8 mouse cellular contexts compared by ENCODE assay signal in the genomic region with DNA sequence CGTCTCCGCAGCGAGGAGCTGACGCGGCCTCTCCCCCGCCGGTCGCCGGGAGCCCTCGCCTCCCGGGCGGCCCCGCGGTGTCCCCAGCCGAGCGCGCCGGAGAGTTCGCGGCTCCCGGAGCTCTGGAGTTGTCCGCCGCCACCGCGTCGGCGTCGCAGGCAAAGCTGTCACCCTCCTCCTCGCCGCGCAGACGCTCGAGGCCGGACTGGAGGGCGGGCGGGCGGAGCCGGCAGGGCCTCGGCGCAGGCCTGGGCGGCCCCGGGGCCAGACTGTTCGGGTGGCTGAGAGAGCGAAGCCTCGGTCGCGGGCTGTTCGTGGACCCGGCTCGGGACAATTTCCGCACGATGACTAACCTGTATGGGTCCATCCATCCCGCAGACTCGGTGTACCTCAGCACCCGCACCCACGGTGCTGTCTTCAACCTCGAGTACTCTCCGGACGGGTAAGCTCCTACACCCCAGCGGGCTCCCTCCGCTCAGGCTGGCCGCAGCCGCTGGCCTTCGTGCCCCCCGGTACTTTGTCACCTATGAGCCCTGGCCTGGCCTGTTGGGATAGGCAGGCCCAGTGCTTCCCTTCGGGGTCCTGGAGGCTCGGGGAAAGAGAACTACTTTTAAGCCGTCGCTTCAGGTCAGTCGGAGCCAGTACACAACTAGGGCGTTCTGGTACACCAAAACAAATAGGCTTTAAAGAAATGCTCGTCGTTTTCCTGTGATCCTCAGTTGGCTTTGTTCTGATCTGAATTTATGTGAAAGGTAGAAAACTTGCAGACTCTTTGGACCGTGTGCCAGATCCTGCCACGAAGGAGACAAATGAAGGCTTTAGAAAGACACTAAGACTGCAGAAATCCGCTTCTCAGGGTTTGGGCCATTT. TPM values are rescaled to one million over a fixed set of nuclear protein-coding genes. Genes with fewer than 3 reads are reported as not detected.
DNase-seq lines count a peak whose midpoint lies in the region; ATAC-seq and TF ChIP-seq lines count a peak whose summit lies in the region.

A gene (minus strand): TSS at position 447 of the 870 bp plus-strand sequence.

- H3K9ac ChIP-seq in forebrain, embryonic 16.5 days (replicated peaks; ENCODE audit: low read depth, low read length): peak within 1 kb of the TSS; percentile 93
- peak within 1 kb of the TSS; percentile 95 for H3K9ac ChIP-seq in lung, postnatal 0 days (replicated peaks; ENCODE audit: low read depth)

- no peaks in the 10 kb centered on the region for H3K27me3 ChIP-seq in forebrain, embryonic 16.5 days (replicated peaks; ENCODE audit: control insufficient read depth, insufficient read depth, low read length)
- H3K27me3 ChIP-seq in hindbrain, embryonic 10.5 days (ENCODE audit: insufficient read depth, poor library complexity, severe bottlenecking): no peaks in the 10 kb centered on the region
- H3K27me3 ChIP-seq in lung, postnatal 0 days (replicated peaks; ENCODE audit: insufficient read depth, low read length): no peaks in the 10 kb centered on the region

- H3K27ac ChIP-seq in forebrain, embryonic 16.5 days (ENCODE audit: low read length): peak within 1 kb of the TSS; percentile 86
- peak within 1 kb of the TSS; percentile 95 for H3K27ac ChIP-seq in hindbrain, embryonic 10.5 days
- peak within 1 kb of the TSS; percentile 98 for H3K27ac ChIP-seq in lung, postnatal 0 days (ENCODE audit: low read length)

- no peak for TF ChIP-seq EP300 in lung, postnatal 0 days (IDR thresholded peaks at IDR 0.05)

- H3K4me3 ChIP-seq in forebrain, embryonic 16.5 days (replicated peaks; ENCODE audit: low read length): peak within 1 kb of the TSS; percentile 96
- H3K4me3 ChIP-seq in hindbrain, embryonic 10.5 days: peak within 1 kb of the TSS; percentile 96
- H3K4me3 ChIP-seq in lung, postnatal 0 days (ENCODE audit: low read depth, low read length): peak within 1 kb of the TSS; percentile 93

- peaks cover 23% of the 10 kb centered on the region for H3K4me1 ChIP-seq in forebrain, embryonic 16.5 days (replicated peaks; ENCODE audit: control insufficient read depth, insufficient read depth, low read length)
- H3K4me1 ChIP-seq in hindbrain, embryonic 10.5 days (replicated peaks): peaks cover 27% of the 10 kb centered on the region
- H3K4me1 ChIP-seq in lung, postnatal 0 days (ENCODE audit: insufficient read depth, low read depth, low read length): peaks cover 5% of the 10 kb centered on the region; the same call in 1 of the 2 replicates

- no peaks in the 10 kb centered on the region for H3K9me3 ChIP-seq in forebrain, embryonic 16.5 days (ENCODE audit: control insufficient read depth, low read length)
- H3K9me3 ChIP-seq in hindbrain, embryonic 10.5 days: no peaks in the 10 kb centered on the region
- H3K9me3 ChIP-seq in lung, postnatal 0 days (ENCODE audit: low read length): no peaks in the 10 kb centered on the region

- H3K36me3 ChIP-seq in forebrain, embryonic 16.5 days (ENCODE audit: control insufficient read depth, insufficient read depth): no peaks in the 10 kb centered on the region
- peaks cover 12% of the 10 kb centered on the region; the same call in 1 of the 2 replicates for H3K36me3 ChIP-seq in hindbrain, embryonic 10.5 days
- no peaks in the 10 kb centered on the region for H3K36me3 ChIP-seq in lung, postnatal 0 days (ENCODE audit: insufficient read depth, low read length)

- ATAC-seq in cerebellum, adult (ENCODE audit: insufficient number of reproducible peaks, low FRiP score, low TSS enrichment): peak; percentile 70
- ATAC-seq in forebrain, embryonic 16.5 days: peak; percentile 77
- peak; percentile 88 for ATAC-seq in lung, postnatal 0 days

- DNase-seq in cerebellum, adult 11-12 months: no peak
- DNase-seq in adrenal gland, postnatal 4 days (ENCODE audit: low spot score in 2 of 2): peak in 1 of 2 experiments; percentile 37
- no peak for DNase-seq in hindbrain, embryonic 10.5 days (ENCODE audit: low spot score)
- DNase-seq in layer of hippocampus, postnatal 14 days (ENCODE audit: low spot score in 2 of 2): no peak
- peak; percentile 76 for DNase-seq in lung, postnatal 0 days (ENCODE audit: low spot score)
- DNase-seq in right cerebral cortex, postnatal 10 days (ENCODE audit: low spot score in 2 of 2): peak; percentile 47 to 56

- WGBS in forebrain, embryonic 16.5 days: under 1% methylated on average over 75 of the region's 76 CpGs
- WGBS in hindbrain, embryonic 10.5 days: under 1% methylated on average over 76 of the region's 76 CpGs
- 3% methylated on average over 49 of the region's 76 CpGs for WGBS in lung, postnatal 0 days

- no peak for TF ChIP-seq CTCF in lung, postnatal 0 days (IDR thresholded peaks at IDR 0.05)

- H3K4me2 ChIP-seq in forebrain, embryonic 16.5 days (ENCODE audit: low read length): peak within 1 kb of the TSS; percentile 92
- H3K4me2 ChIP-seq in lung, postnatal 0 days (replicated peaks; ENCODE audit: low read depth, low read length): peak within 1 kb of the TSS; percentile 70

RNA-seq across cellular contexts. Expression of the gene that starts here (rescaled TPM):
- total RNA-seq in adrenal gland, postnatal 4 days (2021): 10 to 100 TPM; 30.7 to 33.6 TPM
- 45.7 and 46.8 TPM in 2 replicates for polyA plus RNA-seq in forebrain, embryonic 16.5 days (2015; fragmentation: Nextera tagmentation; extraction: Ambion mirVana)
- polyA plus RNA-seq in hindbrain, embryonic 10.5 days (2016; fragmentation: Nextera tagmentation; extraction: Ambion mirVana): 92.8 and 111 TPM in 2 replicates
- 10 to 100 TPM; 13.5 to 13.6 TPM for total RNA-seq in layer of hippocampus, postnatal 14 days (2021)
- polyA plus RNA-seq in lung, postnatal 0 days (2015; fragmentation: Nextera tagmentation; extraction: Ambion mirVana): 44.5 and 45.2 TPM in 2 replicates

Comparison
In these comparisons a context has a peak if more than half of its experiments do, and no peak if none do; other contexts are left out.
1. DNase-seq: peak in lung, postnatal 0 days (single experiment) and right cerebral cortex, postnatal 10 days (2 of 2); none in cerebellum, adult 11-12 months (single experiment), hindbrain, embryonic 10.5 days (single experiment) and layer of hippocampus, postnatal 14 days (0 of 2).
2. Peak in every context shown above with its lines, with median percentiles within 50 percentile points of each other: ATAC-seq, H3K27ac ChIP-seq and H3K4me3 ChIP-seq.